Mouse (Mus musculus): ENCODE measurements around the gene Lin7a. TPM values are rescaled to one million over a fixed set of nuclear protein-coding genes. Genes with fewer than 3 reads are reported as not detected.
"Not testable (repeated sequence)": the region's sequence is repeated elsewhere in the genome, so short reads cannot be mapped to it uniquely, and the experiment has no call there.

Lin7a gene
- total RNA-seq, 2 experiments from 2014 or later, result 44.8 to 45.7 TPM

DNA sequence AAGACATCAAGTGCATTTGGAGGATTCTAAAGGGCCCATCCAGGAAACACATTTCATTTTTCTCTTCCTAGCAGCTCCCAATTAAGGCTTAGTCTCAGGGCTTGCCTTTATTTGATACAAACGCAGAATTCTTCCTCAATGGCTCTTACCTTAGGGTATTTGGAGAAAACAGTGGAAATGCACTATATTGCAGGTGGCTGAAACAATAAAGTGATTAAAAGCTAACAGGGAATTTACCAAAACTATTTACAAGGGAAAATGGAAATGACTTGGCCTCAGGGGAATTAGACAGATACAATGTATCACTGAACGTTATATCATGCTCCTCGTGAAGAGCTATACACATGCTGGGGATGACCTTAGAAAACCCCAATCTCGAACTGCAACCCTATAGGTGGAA is 35.3 kb upstream of the Lin7a start:
- no peak for DNase-seq (ENCODE audit: low spot score in 2 of 2)

DNA sequence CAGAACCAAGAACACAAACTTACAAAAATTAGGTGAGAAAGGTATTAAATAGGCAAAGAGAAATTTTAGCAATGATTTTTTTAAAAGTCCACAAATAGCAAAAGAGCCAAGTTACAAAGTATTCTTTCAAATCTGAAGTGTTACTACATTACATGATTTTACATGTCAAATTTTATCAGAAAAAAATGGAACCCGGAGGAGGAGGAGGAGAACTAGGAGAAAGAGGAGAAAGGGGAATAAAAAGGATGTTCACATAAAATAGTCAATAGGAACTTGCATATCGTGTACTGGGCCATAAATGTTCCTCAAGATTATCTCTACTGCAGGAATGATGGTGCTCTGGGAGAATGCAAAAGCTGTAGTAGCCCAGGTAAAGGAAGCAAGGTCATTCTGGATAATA is 34.4 kb upstream of the Lin7a start:
- no peak for DNase-seq (ENCODE audit: low spot score in 2 of 2)

DNA sequence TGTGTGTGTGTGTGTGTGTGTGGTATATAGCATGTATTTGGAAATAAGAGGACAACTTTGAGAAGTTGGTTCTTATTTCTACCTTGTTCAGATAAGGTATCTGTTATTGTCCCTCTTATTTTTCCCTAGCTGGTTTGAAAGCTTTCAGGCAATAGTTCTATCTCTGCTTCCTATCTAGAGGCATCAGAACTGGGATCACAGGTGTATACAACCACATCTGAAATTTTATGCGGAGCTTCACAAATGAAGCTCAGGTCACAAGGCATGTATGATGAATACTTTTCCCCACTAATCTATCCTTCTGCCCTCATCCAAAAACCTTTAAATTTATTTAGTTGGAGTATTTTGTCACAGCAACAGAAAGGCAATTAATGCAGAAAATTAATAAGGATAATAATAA is 33.8 kb upstream of the Lin7a start:
- DNase-seq (ENCODE audit: low spot score in 2 of 2), result no peak

DNA sequence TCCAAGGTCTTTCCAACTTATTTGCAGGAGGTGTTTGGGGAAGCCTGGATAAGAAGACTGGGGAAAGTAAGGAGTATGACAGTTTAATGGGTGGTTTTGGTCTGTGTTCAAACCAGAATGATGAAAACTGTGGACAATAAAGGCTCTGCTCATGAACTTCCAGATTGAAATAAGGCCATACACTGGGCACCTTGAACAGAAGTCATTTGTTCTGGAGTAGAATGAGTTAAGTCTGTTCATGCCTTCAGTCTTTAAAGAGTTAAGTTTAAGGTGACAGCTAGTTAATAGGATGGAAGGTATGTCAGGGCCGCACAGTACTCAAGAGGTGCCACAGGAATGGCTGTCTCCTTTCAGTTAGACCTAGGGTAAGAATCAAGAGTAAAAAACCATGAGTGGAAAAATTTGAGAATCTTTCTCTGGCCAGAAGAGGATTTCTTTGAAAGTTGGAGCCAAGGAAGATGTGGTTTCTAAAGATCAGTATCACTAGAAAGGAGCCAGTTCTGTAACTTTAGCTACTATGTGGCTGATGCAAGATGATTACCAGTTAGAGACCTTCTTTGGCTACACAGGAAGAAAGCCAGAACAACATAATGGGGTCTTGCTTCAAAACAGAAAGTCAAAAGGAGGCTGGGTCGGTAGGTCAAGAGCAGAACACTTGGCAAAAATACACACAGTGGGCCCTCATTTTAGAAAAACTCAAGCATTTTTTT is 33.2 kb upstream of the Lin7a start:
- no peak for DNase-seq (ENCODE audit: low spot score in 2 of 2)

DNA sequence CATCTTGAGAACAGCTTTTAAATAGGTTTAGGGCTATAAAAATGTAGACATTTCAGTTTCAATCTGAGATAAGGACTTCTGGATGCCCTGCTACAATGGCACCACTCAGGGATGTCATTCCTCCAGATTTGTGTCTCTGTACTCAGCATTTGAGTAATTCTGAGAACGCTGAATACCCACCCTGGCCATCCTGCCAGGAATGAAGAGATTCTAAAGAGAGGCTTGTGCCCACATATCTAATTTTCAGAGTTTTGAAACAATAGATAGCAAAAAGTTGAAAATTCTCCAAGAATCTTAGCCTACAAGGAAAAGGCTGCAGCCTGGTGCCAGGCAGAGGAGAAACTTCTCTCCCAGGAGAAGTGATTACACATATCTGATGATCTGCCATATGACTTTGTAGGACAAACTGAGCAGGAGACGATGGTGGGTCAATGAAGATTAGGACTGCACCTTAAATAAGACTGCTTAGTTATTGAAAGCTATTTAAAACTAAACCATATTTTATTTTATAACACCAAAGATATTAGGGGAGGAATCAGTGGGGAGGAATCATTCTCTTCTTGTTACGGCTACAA is 32.5 kb upstream of the Lin7a start:
- no peak for DNase-seq (ENCODE audit: low spot score in 2 of 2)

DNA sequence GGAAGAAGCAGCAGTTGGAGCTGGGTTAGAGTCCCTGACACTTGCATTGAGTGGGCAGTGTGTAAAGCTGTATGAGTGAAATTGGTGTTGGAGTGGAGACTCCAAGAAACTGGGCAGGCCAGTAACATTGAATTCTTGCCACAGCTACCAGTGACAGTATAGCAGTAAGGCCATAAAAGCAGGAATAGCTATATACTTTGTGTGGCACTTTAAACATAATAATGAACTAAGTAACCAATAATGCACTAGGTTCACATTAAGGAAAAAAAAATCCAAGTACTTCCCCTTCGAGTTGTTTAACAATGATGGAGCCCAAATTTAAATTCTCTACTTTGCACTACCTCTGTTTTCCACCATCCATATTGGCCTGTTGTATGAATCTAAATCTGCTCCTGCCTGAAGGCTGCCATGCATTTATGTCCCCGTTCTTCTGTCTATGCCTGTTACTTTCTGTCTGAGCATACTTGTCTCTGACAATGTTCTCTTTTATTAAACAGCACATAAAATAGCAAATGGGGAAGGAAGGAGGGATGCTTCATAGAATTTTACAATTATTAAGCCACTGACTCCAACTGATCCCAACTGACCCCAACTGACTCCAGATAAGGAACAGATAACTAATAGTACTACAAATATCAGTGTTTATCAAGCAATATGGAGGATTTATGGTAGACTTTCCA is 31.7 kb upstream of the Lin7a start:
- no peak for DNase-seq (ENCODE audit: low spot score in 2 of 2)

DNA sequence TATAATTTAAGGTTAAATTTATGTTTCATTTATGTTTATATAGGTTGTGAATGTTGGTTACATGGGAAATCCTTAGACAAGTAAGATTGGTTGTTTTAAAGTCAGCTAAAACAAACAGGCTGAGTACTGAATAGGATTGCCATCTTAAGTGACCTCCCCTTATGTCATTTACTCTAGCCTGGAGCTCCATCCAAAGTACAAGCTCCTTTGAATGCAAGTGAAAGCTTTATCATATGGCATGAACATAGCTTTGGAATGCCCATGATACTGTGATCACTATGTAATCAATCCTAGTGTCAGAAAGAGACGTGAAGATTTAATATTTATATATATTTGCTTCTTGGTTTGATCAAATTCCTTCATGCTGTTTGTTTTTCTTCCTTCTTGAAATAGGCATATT is 31.0 kb upstream of the Lin7a start:
- DNase-seq (ENCODE audit: low spot score in 2 of 2), result no peak

DNA sequence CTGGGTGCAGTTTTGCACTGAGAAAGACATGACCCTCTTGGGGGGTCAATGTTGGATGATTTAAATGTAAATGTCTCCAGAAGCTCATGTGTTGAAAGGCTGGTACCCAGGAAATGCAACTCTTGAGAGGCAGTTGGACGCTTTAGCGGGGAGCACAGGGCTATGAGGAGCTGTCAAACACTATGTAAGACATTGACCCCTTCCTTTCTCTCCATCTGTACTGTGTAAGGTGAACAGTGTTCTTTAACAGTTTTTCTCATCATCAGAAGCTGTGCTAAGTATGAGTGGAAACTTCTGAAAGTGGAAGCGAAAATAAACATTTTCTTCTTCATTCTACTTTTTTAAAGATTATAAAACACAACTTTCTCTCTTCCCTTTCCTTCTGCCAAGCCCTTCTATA is 30.5 kb upstream of the Lin7a start:
- DNase-seq (ENCODE audit: low spot score in 2 of 2), result no peak

DNA sequence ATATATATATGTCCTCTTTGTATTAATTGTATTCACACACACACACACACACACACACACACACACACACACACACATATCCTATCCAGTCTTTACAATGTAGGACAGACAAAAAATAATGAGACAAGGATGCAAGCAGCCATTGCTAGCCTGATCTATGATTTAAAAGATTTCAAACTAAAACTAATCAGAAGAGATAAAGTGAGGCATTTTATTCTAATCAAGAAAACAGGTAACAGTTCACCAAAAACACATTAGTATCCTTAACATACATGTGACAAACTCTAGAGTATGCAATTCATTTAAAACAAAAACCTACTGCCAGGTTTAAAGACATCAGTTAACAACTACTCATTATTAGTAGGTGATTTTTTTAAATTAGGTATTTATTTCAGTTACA is 30.1 kb upstream of the Lin7a start:
- DNase-seq (ENCODE audit: low spot score in 2 of 2), result no peak

DNA sequence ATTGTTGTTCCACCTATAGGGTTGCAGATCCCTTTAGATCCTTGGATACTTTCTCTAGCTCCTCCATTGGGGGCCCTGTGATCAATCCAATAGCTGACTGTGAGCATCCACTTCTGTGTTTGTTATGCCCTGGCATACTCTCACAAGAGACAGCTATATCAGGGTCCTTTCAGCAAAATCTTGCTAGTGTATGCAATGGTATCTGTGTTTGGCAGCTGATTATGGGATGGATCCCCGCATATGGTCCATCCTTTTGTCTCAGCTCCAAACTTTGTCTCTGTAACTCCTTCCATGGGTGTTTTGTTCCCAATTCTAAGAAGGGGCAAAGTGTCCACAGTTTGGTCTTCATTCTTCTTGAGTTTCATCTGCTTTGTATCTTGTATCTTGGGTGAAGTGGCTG is 29.5 kb upstream of the Lin7a start:
- not testable (repeated sequence) for DNase-seq (ENCODE audit: low spot score in 2 of 2)

DNA sequence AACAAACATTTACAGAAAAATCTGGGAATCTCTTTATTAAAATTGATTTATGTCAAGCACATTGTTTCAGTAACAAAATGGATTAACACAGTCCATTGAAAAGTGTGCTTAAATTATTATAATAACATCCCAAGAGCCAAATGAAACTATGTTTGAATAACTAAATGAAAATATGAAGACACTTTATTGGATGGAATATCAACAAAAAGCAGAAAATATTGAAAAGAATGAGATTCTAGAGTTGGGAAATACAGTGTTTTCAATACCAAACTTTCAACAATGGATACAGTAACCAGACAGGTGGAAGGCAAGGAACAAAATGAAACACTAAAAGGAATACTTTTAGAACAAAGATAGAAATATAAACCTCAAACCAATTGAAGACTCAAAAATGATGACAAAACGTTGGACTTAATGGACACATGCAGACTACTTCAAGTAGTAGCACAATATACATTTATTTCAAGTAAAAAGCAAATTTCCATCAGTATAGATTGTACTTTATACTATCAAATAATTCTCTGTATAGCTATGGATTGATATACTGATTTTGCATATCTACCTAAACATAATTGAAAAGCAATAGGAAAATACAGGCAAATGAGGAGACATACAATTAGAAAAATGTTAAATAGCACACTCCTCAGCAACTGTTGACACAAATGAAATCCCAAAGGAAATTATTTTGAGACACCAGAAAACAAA is 28.6 kb upstream of the Lin7a start:
- DNase-seq (ENCODE audit: low spot score in 2 of 2), result no peak

DNA sequence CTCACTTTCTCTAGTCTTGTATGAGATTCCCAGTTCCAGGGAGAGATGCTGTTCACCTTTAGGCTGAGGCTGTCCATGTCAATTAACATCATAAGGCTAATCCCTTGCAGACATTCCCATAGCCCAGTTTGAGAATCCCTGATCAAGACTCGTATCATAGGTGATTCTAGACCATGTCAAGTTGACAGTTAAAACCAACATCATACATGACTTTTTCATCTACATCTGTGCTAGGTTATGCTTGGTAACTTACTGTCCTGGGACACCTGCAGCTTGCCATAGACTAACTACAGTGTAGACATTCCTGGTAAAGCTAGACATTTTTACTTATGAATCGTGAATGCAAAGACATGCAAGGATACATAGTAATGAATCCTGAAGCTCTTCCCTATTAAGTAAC is 27.3 kb upstream of the Lin7a start:
- DNase-seq (ENCODE audit: low spot score in 2 of 2), result no peak

DNA sequence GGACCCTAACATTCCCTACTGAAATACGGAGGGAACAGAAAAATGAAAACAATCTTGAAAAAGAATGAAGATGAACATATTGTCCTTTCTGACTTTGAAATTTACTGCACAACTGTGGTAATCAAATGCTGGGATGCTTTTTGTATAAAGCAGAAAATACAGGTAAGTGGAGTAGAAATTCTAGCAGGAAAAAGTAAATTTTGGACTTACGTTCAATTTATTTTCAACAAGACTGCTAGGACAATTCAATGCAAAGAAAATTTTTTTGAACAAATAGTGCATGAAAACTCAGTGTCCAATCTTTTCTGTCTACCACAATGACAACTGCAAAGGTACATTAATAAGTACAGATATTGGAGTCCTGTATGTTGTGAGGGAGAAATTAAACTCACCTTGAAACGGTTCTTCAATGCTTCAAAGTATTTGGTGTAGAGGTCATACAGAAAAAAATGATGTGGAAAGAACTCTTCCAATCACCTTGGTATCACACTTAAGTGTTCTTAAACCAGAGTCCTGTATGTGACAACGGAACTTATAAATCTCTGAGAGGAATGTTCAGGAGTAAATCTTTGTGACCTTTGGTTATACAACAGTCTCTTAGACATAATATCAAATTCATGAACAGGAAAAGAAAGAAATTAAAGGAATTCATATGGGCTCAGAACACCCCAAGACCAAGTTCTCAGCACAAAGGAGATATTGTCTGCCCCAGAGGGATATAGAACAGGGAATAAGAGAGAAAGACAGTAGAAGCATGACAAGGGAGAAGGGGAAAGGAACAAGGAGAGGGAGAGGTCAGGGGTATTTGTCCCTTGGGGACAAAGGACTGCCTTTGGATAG is 26.6 kb upstream of the Lin7a start:
- DNase-seq (ENCODE audit: low spot score in 2 of 2), result no peak

DNA sequence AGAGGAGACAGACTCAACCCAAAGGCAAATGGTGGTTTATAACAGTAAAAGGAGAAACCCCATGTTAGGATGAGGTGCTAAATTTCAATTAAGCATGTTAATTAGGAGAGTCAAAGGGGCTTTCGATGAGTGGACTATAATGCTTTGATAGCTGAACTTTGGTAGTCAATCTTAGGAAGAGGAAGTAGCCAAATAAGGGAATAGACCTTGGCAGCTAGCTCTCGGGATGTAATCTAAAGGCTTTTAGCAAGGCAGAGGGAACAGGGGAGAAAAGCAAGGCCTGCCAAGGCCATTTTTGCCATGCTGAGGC is 26.0 kb upstream of the Lin7a start:
- no peak for DNase-seq (ENCODE audit: low spot score in 2 of 2)

DNA sequence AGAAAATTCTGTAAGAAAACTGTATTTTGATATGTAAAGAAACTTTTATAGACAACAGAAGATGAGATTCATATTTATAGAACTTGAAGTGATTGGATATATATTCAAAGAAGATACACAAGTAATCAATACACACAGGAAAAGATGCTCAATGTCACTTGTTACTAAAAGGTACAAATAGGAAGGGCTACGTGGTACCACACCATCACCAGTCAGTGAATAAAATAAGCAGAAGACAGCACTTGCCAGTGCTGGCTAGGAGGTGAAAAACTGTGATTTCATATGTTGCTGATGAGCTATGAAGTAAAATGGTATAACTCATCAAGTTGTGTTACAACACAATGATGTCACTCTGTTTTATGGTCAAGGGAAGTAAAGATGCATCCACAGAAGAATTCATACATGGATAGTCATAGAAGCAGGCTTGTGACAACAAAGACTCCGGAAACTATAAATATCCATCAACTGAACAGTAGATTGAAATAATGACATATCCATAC is 25.5 kb upstream of the Lin7a start:
- DNase-seq (ENCODE audit: low spot score in 2 of 2), result no peak

DNA sequence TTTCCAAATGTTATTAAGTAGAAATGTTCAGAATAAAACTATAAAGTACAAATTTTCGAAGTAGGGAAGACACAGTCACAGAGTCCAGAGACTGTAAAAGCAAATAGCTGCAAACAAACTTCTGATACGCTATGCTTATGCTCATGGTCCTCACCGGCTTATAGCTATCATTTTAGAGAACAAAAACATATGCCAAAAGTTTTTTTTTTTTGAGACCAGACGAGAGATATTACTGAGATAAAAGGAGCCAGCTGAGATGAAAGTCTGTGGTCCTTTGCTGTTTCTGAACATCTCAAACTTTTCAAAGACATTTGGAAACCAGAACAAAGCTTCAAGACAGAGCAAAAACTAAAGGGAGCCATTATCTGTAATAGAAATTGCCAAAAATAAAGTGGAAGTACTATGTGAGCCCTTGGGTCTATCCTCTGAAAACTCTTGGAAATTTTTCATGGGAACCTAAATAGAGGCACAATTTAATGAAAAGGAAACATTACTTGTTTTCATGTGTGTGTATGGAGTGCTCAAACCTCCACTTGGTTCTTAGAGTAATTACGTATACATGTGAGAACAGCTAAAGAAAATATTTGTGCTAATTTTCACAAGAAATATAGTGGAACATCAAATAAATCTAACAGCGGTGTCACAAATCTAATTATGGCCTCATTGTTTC is 24.4 kb upstream of the Lin7a start:
- DNase-seq (ENCODE audit: low spot score in 2 of 2), result no peak

DNA sequence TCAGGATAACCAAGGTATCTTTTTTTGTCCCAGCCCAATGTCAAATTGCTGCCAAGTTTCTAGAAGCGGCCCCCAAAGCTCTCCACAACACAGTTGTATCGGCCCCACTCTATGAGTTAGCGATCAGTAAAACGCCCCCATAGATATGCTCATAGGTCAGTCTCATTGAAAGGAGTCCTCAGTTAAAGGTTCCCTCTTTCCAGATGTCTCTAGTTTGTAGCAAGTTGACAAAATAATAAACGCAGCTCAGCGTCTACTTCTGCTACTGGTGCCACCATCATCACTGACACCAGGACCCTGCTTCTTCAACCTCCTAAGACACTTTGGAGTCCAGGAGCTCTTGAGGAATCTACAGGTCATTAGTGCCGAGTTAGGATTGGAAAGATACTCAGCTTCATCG is 23.0 kb upstream of the Lin7a start:
- no peak for DNase-seq (ENCODE audit: low spot score in 2 of 2)

DNA sequence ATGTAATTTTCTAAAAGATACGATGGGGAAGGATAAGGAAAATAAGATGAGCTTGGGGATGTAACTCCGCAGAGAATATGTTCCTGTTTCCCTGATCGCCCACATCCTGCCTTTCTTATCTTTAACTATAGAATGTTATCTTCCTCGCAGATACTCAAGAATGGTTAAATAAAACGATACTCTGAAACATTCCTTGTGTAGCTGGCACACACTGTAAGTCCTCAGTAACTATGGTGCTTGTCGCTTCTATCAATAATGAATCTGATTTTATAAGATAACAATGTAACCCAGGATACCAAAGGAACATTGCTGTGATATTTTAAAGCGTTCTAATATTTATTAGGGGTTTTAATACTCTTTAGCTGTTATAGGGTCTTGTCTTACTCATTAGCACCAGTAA is 22.4 kb upstream of the Lin7a start:
- no peak for DNase-seq (ENCODE audit: low spot score in 2 of 2)

DNA sequence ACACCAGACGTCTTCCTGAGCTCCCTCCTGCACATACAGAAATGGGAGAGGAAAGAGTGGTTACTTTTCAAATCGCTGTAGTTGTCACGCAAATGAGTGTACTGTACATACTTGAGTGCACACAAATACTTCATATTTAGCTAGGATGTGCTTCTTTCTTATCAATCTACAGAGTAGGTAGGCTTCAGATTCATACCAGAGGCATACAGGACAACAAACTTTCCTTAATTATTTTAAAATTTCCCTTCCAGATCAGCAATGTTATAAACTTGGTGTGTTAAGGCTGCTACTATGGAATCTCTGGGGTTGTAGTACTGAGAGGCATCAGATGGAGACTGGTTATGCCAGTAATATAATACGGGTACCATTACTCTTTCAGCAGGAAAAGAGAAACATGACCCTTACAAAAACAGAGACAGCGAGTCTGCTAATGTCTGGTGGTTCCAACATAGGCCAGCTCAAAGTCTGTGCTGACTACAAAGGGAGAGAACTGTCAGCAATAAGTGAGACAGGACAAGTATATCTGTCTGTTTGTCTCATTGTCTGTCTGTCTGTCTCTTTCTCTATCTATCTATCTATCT is 21.8 kb upstream of the Lin7a start:
- no peak for DNase-seq (ENCODE audit: low spot score in 2 of 2)

Data from layer of hippocampus, postnatal 14 days (tissue).